Mouse (Mus musculus): ENCODE data around the gene Clic1.

DNA sequence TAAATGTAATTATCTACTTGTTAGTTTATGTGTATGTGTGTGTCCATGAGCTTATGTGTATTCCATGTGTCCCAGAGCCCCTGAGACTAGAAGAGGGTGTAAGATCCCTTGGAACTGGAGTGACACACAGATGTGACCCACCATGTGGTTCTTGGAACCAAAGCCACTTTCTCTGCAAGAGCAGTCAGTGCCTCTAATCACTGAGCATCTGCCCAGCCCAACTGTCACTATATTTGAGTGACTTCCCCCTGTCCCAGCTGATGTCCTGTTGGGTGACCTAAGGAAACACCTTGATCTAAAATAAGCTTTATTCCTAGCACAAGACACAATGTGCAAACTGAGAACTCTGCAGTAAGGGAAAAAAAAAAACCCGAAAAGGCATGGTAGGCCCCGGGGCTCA lies 21.5 kb upstream of the Clic1 start:
- no peak for TF ChIP-seq CTCF (IDR thresholded peaks at IDR 0.05; ENCODE audit: borderline replicate concordance, extremely low read depth, insufficient read depth, insufficient read length)
- no peak for TF ChIP-seq POLR2A (IDR thresholded peaks at IDR 0.05; ENCODE audit: borderline replicate concordance, extremely low read depth, insufficient read depth, insufficient read length, poor library complexity, severe bottlenecking)

All from brain, embryonic 14.5 days (tissue).